ENCODE assay signal across 8 mouse cellular contexts in the genomic region with DNA sequence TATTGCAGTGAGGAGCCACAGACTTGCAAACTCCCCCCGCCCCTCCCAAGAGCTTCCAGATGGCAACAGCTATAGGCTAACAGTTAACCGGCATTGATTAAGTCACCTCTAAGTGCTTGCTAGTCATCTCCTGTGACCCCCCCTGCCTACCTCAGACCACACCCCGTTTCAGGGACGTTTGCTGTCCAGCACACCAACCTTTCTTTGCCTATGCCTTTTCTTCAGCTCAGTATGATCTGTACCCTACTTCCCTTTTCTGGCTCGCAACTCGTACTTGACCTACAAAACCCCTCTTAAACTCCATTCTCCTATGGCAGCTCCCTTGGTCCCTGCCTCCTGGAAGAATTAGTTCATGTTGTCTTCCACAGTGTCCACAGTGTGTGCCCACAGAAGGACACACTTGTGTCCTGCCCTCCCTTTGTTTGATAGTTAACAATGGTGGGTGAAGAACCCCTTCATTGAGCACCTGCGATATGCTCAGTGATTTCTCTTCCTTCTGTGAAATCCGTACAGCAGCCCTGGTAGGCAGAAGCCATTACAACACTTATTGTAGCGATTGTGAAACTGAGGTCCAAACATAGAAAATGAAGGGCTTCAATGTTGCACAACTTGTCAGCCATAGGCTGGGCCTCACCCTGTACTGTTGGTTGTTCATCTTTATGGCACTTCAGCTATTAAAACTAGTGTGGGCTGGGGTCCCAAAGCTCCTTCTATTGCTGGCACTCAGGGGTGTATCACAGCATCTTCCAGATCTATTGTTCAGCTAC. TPM values are rescaled to one million over a fixed set of nuclear protein-coding genes. Genes with fewer than 3 reads are reported as not detected.
DNase-seq lines count a peak whose midpoint lies in the region; ATAC-seq lines count a peak whose summit lies in the region.

No protein-coding gene starts in this region.

- H3K27ac ChIP-seq in heart, embryonic 13.5 days (replicated peaks), result no peak overlapping the region
- no peak overlapping the region for H3K27ac ChIP-seq in liver, embryonic 11.5 days (ENCODE audit: low read depth, low read length)

- H3K9me3 ChIP-seq in heart, embryonic 13.5 days, result no peaks in the 10 kb centered on the region
- no peaks in the 10 kb centered on the region for H3K9me3 ChIP-seq in liver, embryonic 11.5 days (ENCODE audit: control insufficient read depth, low read length)

- H3K4me2 ChIP-seq in heart, embryonic 13.5 days, result peak overlapping the region; percentile 32
- peak overlapping the region; percentile 60 for H3K4me2 ChIP-seq in liver, embryonic 11.5 days

- 56% methylated on average over 9 of the region's 9 CpGs for WGBS in heart, embryonic 13.5 days
- WGBS in liver, embryonic 11.5 days, result 40% methylated on average over 9 of the region's 9 CpGs

- no peak for DNase-seq in heart, adult 11 months
- peak; percentile 46 to 49 for DNase-seq in spleen, postnatal 36 days (ENCODE audit: low spot score in 2 of 2)
- no peak for DNase-seq in spleen, postnatal 4 days (ENCODE audit: low spot score in 2 of 2)
- no peak for DNase-seq in liver, embryonic 11.5 days (ENCODE audit: low spot score)
- DNase-seq in gastrocnemius, postnatal 36 days, result no peak
- no peak for DNase-seq in layer of hippocampus, postnatal 25 days (ENCODE audit: extremely low spot score in 1 of 2, low spot score in 1 of 2)
- DNase-seq in left cerebral cortex, postnatal 14 days (ENCODE audit: low spot score in 2 of 2), result no peak

- no peak overlapping the region for H3K4me3 ChIP-seq in heart, embryonic 13.5 days
- no peak overlapping the region for H3K4me3 ChIP-seq in liver, embryonic 11.5 days (ENCODE audit: low read depth, low read length)

- peaks cover 76% of the 10 kb centered on the region for H3K27me3 ChIP-seq in heart, embryonic 13.5 days (replicated peaks)
- peaks cover 11% of the 10 kb centered on the region for H3K27me3 ChIP-seq in liver, embryonic 11.5 days (replicated peaks; ENCODE audit: control insufficient read depth, insufficient read depth, low read length)

- H3K4me1 ChIP-seq in heart, embryonic 13.5 days, result peaks cover 10% of the 10 kb centered on the region
- H3K4me1 ChIP-seq in liver, embryonic 11.5 days (replicated peaks; ENCODE audit: control insufficient read depth, insufficient read depth, low read length), result peaks cover 27% of the 10 kb centered on the region

- no peak overlapping the region for H3K9ac ChIP-seq in heart, embryonic 13.5 days
- H3K9ac ChIP-seq in liver, embryonic 11.5 days (ENCODE audit: low read depth, low read length), result peak overlapping the region; percentile 20; the same call in 1 of the 2 replicates

- ATAC-seq in heart, embryonic 13.5 days (ENCODE audit: extremely low read depth, insufficient number of reproducible peaks, low FRiP score, low TSS enrichment), result no peak
- ATAC-seq in liver, embryonic 11.5 days (replicated peaks; ENCODE audit: low FRiP score), result 0 out of 2 replicates have a peak, but pooled peaks have one; percentile 27

- H3K36me3 ChIP-seq in heart, embryonic 13.5 days, result no peaks in the 10 kb centered on the region
- H3K36me3 ChIP-seq in liver, embryonic 11.5 days (ENCODE audit: control insufficient read depth, insufficient read depth, low read length), result no peaks in the 10 kb centered on the region

- intact Hi-C loops in gastrocnemius, postnatal 36 days (cut with DNase I), result no loop called here
- intact Hi-C loops in left cerebral cortex, postnatal 14 days (cut with DNase I), result no loop called here

RNA-seq across cellular contexts. Expression of a gene that starts 10.3 kb away (rescaled TPM):
- 36.8 and 37.5 TPM in 2 replicates for polyA plus RNA-seq in heart, embryonic 13.5 days (2015; fragmentation: Nextera tagmentation; extraction: Ambion mirVana)
- polyA plus RNA-seq in liver, embryonic 11.5 days (2014; fragmentation: Nextera tagmentation; extraction: Ambion mirVana), result 66.0 and 66.7 TPM in 2 replicates
- total RNA-seq in gastrocnemius, postnatal 36 days (2021), result 10 to 100 TPM; 14.4 to 17.0 TPM
- total RNA-seq in layer of hippocampus, postnatal 25 days (2021), result 10 to 100 TPM; 45.9 to 46.2 TPM
- 10 to 100 TPM; 41.3 to 42.9 TPM for total RNA-seq in left cerebral cortex, postnatal 14 days (2021)

RNA-seq across cellular contexts. Expression of a gene that starts 10.6 kb away (rescaled TPM):
- polyA plus RNA-seq in heart, embryonic 13.5 days (2015; fragmentation: Nextera tagmentation; extraction: Ambion mirVana), result 1.2 and 2.2 TPM in 2 replicates
- polyA plus RNA-seq in liver, embryonic 11.5 days (2014; fragmentation: Nextera tagmentation; extraction: Ambion mirVana), result 0.31 and 0.45 TPM in 2 replicates
- 1 to 10 TPM; 2.4 to 4.1 TPM for total RNA-seq in gastrocnemius, postnatal 36 days (2021)
- 1 to 10 TPM; 7.4 to 7.9 TPM for total RNA-seq in layer of hippocampus, postnatal 25 days (2021)
- 10 to 100 TPM; 12.9 to 14.5 TPM for total RNA-seq in left cerebral cortex, postnatal 14 days (2021)

RNA-seq across cellular contexts. Expression of a gene that starts 13.9 kb away (rescaled TPM):
- 1.6 and 1.9 TPM in 2 replicates for polyA plus RNA-seq in heart, embryonic 13.5 days (2015; fragmentation: Nextera tagmentation; extraction: Ambion mirVana)
- 0.84 and 1.3 TPM in 2 replicates for polyA plus RNA-seq in liver, embryonic 11.5 days (2014; fragmentation: Nextera tagmentation; extraction: Ambion mirVana)
- under 1 TPM in 1 of 2 experiments, not detected in 1; 0.61 TPM for total RNA-seq in gastrocnemius, postnatal 36 days (2021)
- total RNA-seq in layer of hippocampus, postnatal 25 days (2021), result 1 to 10 TPM; 1.1 to 1.2 TPM
- 1 to 10 TPM; 1.2 to 1.5 TPM for total RNA-seq in left cerebral cortex, postnatal 14 days (2021)

RNA-seq across cellular contexts. Expression of a gene that starts 60.0 kb away (rescaled TPM):
- polyA plus RNA-seq in heart, embryonic 13.5 days (2015; fragmentation: Nextera tagmentation; extraction: Ambion mirVana), result 17.8 and 19.4 TPM in 2 replicates
- polyA plus RNA-seq in liver, embryonic 11.5 days (2014; fragmentation: Nextera tagmentation; extraction: Ambion mirVana), result 24.5 and 30.5 TPM in 2 replicates
- total RNA-seq in gastrocnemius, postnatal 36 days (2021), result 10 to 100 TPM; 12.0 to 12.4 TPM
- total RNA-seq in layer of hippocampus, postnatal 25 days (2021), result 10 to 100 TPM; 35.3 to 40.1 TPM
- 10 to 100 TPM; 37.1 to 37.9 TPM for total RNA-seq in left cerebral cortex, postnatal 14 days (2021)

Comparison
In these comparisons a context has a peak if more than half of its experiments do, and no peak if none do; other contexts are left out.
1. DNase-seq: peak in spleen, postnatal 36 days (2 of 2); none in heart, adult 11 months (single experiment), spleen, postnatal 4 days (0 of 2), liver, embryonic 11.5 days (single experiment), gastrocnemius, postnatal 36 days (0 of 2), layer of hippocampus, postnatal 25 days (0 of 2) and left cerebral cortex, postnatal 14 days (0 of 2).